Mouse (Mus musculus): ENCODE results near the gene Fxyd1.

The Fxyd1 gene

GRCm38 (mm10) chr7:31077885-31078445 is 21.0 kb upstream of the Fxyd1 start:
- DNase-seq, result peak; percentile 57 to 59

- no peak for DNase-seq
These were observed 20.5 kb upstream of the Fxyd1 start for GRCm38 (mm10) chr7:31077470-31077869.

- DNase-seq, result no peak
These were observed 19.5 kb upstream of the Fxyd1 start, which contains the start of gene Fxyd3 for GRCm38 (mm10) chr7:31076492-31076891. Gene Fxyd3, minus strand, starts transcription at chr7:31076704.

- peak in 1 of 2 experiments; percentile 52 for DNase-seq
These were observed 17.7 kb upstream of the Fxyd1 start for GRCm38 (mm10) chr7:31074713-31075069.

DNA sequence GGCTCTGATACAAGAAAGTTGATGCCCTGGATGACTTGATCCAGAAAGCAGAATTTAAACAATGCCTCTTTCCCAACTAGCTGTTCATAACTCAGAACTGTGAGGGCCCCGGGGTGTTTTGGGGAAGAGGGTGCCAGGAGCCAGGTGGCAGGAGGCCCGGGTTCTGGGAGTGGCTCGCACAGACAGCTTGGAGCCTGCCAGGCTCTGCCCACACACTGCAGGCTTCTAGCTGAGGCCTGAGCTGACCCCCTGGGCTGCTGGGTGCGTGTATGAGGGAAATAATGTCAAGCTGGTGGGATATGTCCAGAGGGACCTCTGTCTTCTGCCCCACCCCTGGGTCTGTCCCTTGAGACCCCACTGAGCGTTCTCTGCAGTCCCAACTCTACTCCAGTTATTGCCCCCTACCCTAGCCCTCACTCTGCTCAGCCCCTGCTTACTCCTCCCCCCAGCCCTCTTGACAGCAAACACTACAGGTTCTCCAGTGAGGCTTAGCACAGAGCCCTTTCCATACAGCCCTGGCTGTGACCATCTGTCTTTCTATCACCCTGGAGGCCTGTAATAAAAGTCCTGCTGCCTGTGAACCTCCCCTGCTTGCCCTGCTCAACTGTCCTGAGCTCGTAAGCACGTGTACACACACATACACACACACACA is 17.2 kb upstream of the Fxyd1 start:
- DNase-seq, result peak; percentile 52 to 53

DNA sequence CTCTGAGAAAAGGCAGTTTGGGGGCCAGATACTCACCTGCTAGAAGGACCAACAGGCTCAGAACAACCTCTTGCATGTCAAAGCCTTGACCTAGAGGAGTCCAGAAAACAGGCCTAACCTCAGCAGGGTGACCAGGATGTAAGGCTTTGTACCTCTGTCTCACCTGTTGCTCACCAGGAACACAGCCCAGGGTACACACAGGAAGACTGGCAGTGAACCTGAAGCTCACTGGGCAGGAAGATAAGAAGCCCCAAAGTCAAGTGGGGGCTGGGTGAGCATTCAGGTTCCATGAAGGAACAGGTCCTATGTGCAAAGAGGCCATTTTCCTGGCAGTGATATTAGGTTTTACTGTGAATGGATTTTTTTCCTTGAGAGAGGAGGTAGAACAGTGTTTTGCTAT is 16.5 kb upstream of the Fxyd1 start:
- DNase-seq, result no peak

DNA sequence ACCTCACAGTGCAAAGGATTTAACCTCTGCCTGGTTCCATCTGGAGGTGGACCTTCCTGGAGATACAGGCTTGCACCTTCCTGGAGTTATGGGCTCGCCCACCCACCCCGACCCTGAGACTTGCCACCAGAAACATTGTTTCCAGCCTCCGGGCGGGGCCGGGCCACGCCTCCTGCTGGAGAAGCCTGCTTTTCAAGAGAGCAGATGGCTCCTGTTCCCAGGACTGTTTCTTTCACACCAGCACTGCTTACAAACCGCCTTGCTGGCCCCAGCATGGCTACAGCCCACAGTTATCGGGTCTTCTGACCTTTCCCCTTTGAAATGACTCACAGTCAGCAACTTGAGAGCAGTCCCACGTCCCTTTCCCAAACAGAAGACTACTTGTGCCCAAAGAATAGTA is 15.3 kb upstream of the Fxyd1 start:
- DNase-seq, result peak; percentile 54 to 73

DNA sequence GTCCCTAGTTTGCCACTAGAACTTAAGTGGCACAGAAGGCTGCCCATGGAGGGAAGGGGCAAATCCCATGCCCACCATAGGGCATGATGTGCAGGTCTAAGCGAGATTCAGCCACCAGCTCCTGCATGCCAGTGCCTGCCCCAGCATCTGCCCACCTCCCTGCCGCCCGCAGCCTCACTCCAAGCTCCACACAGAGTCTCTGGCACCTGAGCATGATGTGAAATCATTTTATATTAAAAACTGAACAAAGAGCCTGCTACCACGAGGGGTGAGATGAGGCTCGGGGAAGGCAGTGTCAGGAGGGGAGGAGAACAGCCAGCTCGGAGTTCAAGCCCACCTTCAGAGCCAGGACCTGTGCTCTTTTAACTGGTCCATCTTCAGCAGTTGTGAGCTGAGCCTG is 13.3 kb upstream of the Fxyd1 start:
- DNase-seq, result peak; percentile 56 to 64

DNA sequence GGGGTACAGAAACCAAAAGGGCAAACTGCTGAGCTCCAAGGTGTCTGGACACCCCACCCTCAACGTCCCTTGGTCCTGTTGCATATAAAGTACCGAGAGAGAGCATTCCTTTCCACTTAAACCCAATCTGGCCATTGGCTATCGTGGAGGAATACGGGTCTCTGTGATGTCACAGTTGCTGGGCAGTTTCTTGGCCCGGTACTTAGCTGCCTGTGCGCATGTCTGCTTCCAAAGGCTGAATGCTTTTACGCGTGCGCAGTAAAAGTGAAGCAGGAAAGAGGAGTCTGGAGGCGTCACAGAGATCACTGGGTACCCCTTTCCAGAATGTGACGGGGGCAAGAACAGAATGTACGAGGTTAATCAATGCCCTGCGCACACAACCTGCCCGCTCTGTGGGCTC is 12.5 kb upstream of the Fxyd1 start:
- DNase-seq, result peak; percentile 55 to 72

DNA sequence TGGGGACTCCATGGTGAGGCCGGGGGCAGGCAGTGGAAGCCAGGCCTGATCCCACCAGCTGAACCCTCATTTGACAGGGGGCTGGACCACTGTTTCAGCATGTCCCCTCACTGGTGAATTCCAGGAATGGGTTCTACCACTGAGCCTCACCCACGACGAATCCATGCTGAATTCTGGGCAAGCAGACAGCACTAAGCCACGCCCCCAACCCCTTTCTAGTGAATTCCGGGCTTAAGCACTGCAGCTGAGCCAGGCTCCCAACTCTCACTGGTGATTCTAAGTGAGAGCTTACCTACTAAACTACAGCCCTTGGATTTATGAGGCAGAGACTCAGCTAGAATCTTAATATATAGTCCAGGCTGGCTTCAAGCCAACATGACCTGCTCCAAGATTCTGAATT is 10.8 kb upstream of the Fxyd1 start:
- peak in 1 of 2 experiments; percentile 57 for DNase-seq

DNA sequence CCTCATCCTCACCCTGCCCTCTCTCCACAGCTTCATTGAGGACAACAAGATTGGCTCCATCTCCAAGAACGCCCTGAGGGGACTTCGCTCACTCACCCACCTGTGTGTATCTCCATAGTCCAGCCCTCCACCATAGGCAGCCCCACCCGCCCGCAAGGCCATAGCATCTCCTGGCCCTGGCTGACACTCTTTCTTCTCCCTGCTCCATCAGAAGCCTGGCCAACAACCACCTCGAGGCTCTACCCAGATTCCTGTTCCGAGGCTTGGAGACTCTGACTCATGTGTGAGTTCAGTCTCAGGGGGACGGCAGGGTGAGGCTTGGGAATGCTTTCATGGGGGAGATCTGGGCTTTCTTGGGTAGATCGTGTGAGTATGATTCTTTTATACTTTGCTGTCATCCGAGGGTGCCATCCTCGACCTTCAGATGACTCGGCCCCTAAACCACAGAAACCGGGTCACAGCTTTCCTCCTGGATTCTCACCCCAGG is 6.1 kb upstream of the Fxyd1 start:
- no peak for DNase-seq

DNA sequence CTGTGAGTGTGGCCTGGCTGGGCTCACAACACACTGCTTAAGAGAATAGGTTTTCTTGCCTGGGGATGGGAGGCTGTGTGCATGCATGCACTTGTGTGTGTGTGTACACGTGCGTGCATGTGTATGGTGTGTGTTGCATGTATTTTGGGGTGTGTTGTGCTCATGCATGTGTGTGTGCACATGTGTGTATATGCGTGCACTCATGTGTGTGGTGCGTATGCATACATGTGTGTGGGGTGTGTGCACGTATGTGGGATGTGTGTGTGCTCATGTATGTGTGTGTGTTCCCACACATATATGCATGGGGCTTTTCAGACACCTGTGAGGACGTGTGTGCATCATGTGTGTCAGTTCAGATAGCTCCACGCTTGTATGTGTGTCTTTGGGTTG is 3.6 kb upstream of the Fxyd1 start:
- no peak for DNase-seq

DNA sequence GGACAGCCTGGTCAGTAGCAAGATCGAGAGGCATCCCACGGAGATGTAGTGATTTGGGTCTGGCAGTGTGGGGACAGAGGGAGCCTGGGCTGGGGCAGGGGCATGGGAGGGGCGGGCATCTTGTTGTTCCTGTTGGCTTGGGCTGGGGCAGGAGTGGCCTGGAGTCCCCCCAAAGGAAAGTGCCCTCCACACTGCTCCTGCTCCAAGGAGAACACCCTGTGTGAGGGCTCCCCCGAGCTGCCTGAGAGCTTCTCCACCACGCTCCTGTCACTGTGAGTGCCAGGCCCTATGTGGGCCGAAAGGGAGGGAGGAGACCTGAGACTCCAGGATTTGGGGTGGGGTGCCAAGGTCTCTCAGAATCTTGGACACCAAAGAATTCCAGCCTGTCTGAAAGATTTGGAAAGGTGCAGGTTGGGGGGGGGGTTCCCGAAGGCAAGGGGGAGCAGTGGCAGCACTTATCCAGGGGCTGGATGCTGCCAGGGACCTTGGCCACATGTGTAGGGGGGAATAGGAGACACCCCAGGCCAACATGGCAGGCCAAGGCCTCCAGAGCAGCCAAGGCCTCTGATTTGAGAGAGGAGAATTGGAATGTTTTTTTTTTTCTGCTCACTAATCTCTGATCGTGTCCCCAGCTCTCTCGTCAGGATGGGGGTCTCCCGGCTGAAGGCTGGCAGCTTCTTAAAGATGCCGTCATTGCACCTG is 3.1 kb upstream of the Fxyd1 start:
- no peak for DNase-seq

DNA sequence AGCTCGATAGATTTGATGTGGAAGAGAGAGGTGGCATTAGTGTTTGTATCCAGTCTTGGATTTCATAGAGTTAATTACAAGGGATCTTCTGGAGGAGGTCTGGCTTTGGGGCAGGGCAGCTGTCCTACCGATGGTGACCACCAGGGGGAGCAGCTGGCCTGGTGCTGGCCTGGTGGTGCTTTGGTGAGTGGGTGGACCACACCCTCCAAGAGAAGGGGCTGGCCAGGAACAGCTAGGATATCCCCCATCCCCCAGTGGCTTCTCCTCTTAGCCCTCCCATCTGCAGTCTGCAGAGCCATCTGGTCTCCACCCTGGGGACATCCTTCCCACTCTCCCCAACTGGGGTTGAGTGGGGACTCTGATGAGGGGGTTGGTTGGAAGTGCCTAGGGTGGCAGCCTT is 2.1 kb upstream of the Fxyd1 start, which contains the start of gene Lgi4:
TSS of gene Lgi4 (plus strand) at position 235 of the 400 bp plus-strand sequence.
- peak; percentile 91 to 92 for DNase-seq

DNA sequence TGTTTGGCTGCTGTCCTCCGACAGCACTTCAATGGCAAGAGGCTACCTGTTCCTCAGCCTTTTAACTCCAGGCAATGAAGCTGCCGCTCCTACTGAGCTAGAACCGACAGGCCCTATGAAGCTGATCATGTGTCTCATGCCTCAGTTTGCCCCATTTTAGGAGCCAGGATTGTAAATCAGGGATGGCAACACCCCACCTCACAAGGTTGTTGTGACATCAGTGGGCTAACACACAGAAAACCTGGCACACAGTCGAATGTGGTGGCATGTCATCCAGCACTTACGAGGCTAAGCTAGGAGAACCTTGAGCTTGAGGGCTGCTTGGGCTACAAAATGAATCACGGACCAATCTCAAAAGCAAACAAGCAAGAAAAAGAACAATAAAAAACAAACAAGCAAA is 1.2 kb upstream of the Fxyd1 start:
- DNase-seq, result no peak

- DNase-seq, result no peak
These were observed 731 bp upstream of the Fxyd1 start for GRCm38 (mm10) chr7:31057730-31058129.

- no peak for DNase-seq
These were observed 551 bp downstream of the Fxyd1 start for GRCm38 (mm10) chr7:31056448-31056847.

GRCm38 (mm10) chr7:31055883-31056282 is 1.1 kb downstream of the Fxyd1 start:
- DNase-seq, result no peak

DNA sequence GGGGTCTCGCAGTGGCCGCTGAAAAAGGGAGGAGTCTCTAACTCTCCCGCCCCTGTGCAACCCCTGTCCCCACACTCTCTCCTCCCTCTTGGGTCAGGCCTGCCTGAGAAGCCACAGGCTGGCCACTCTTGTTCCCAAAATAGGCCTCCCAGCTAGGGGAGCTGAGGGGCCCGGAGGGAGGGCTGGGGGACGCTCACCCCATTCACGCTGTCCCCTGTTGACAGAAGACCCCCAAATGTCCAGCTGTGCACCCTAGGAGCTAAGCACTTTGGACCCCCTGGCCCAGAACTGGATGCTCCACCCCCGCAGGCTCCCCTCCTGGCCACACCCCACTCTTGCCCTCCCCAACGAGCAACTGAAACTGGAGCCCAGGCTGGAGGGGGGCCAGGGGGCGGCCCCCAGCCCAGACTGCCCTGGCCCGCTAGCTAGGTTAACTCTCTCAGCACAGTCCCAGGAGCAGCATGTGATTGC is 1.6 kb downstream of the Fxyd1 start:
- DNase-seq, result peak in 1 of 2 experiments; percentile 61

GRCm38 (mm10) chr7:31054661-31055320 is 2.2 kb downstream of the Fxyd1 start:
- no peak for DNase-seq

GRCm38 (mm10) chr7:31053882-31054447 is 3.0 kb downstream of the Fxyd1 start:
- DNase-seq, result peak; percentile 61 to 72

DNA sequence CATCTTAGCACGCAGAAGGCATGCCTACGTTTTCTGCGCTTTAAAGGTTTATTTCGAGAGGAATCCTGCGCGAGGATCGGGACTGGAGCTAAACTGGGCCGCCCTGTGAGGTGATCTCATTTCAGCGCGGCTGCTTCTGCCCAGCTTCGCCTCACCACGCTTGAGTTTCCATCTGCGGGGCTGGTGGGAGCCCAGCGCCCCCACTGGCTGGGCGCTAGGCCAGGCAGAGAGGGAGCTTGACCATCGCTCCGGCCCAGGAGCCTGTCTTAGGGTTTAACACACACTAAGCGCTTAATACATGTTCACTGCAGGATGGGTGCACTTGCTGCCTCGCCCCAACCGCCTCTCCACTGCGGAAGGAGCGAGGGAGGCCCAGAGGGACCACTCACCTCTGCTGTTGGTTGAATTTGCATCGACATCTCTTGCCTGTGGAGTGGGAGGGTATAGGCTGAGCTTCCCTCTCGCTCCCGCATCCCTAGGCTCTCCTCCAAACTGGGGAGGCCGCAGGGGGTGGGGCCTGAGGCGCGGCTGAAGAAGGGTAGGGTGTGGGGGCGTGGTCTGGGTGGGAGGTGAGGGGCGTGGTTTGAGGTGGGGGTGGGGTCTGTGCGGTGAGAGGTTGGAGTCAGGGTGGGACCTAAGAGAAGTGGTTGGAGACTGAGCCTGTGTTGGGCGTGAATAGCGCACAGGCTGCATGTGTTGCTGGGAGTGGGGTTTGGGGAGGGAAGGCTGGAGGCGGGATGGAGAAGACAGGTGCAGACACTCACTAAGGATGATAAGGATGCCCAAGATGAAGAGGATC is 4.2 kb downstream of the Fxyd1 start:
- peak; percentile 92 to 95 for DNase-seq

Measured in cerebellum, postnatal 25 days (tissue).